8 mouse cellular contexts compared by ENCODE assay signal in genomic region chr2:30464411-30464810, GRCm38 (mm10). TPM values are rescaled to one million over a fixed set of nuclear protein-coding genes. Genes with fewer than 3 reads are reported as not detected.
A peak's percentile ranks its signal among the peaks of the same experiment; 100 is the strongest.
DNase-seq lines count a peak whose midpoint lies in the region; ATAC-seq lines count a peak whose summit lies in the region.

No protein-coding gene starts in this region.

- H3K4me3 ChIP-seq in heart, embryonic 13.5 days, result peak overlapping the region; percentile 44
- H3K4me3 ChIP-seq in hindbrain, embryonic 14.5 days (replicated peaks; ENCODE audit: low read length), result peak overlapping the region; percentile 1; the same call in 1 of the 2 replicates
- peak overlapping the region; percentile 12; the same call in 1 of the 2 replicates for H3K4me3 ChIP-seq in midbrain, embryonic 13.5 days (replicated peaks)

- H3K9ac ChIP-seq in heart, embryonic 13.5 days, result peak overlapping the region; percentile 65
- H3K9ac ChIP-seq in hindbrain, embryonic 14.5 days, result no peak overlapping the region
- H3K9ac ChIP-seq in midbrain, embryonic 13.5 days (replicated peaks), result 0 out of 2 replicates have a peak overlapping the region, but pooled peaks have one; percentile 48

- ATAC-seq in heart, embryonic 13.5 days (ENCODE audit: extremely low read depth, insufficient number of reproducible peaks, low FRiP score, low TSS enrichment), result no peak
- ATAC-seq in hindbrain, embryonic 14.5 days (ENCODE audit: low FRiP score), result no peak
- ATAC-seq in midbrain, embryonic 13.5 days, result no peak

- DNase-seq in heart, postnatal 10 days, result no peak
- DNase-seq in MN1 (ENCODE audit: low spot score), result peak; percentile 66
- DNase-seq in hindbrain, embryonic 14.5 days (ENCODE audit: low spot score), result no peak
- no peak for DNase-seq in urinary bladder, postnatal 4 days (ENCODE audit: low spot score in 2 of 2)
- no peak for DNase-seq in gastrocnemius, adult 8-10 months (ENCODE audit: low spot score in 2 of 2)
- no peak for DNase-seq in left cerebral cortex, adult 11 months (ENCODE audit: low spot score)

- H3K4me2 ChIP-seq in heart, embryonic 13.5 days, result peak overlapping the region; percentile 70
- H3K4me2 ChIP-seq in hindbrain, embryonic 14.5 days (replicated peaks), result peak overlapping the region; percentile 43
- peak overlapping the region; percentile 44 for H3K4me2 ChIP-seq in midbrain, embryonic 13.5 days (replicated peaks)

- peak overlapping the region; percentile 84 for H3K27ac ChIP-seq in heart, embryonic 13.5 days (replicated peaks)
- H3K27ac ChIP-seq in hindbrain, embryonic 14.5 days, result no peak overlapping the region
- no peak overlapping the region for H3K27ac ChIP-seq in midbrain, embryonic 13.5 days

- no peaks in the 10 kb centered on the region for H3K9me3 ChIP-seq in heart, embryonic 13.5 days
- H3K9me3 ChIP-seq in hindbrain, embryonic 14.5 days (ENCODE audit: control insufficient read depth, low read length), result no peaks in the 10 kb centered on the region
- no peaks in the 10 kb centered on the region for H3K9me3 ChIP-seq in midbrain, embryonic 13.5 days

- H3K27me3 ChIP-seq in heart, embryonic 13.5 days (replicated peaks), result no peaks in the 10 kb centered on the region; the same call in 1 of the 2 replicates
- H3K27me3 ChIP-seq in hindbrain, embryonic 14.5 days (ENCODE audit: control insufficient read depth, insufficient read depth, low read length), result no peaks in the 10 kb centered on the region
- H3K27me3 ChIP-seq in midbrain, embryonic 13.5 days, result peaks cover 12% of the 10 kb centered on the region

- H3K4me1 ChIP-seq in heart, embryonic 13.5 days, result peaks cover 51% of the 10 kb centered on the region
- H3K4me1 ChIP-seq in hindbrain, embryonic 14.5 days (replicated peaks; ENCODE audit: control insufficient read depth, insufficient read depth, low read length), result peaks cover 13% of the 10 kb centered on the region
- peaks cover 28% of the 10 kb centered on the region for H3K4me1 ChIP-seq in midbrain, embryonic 13.5 days (replicated peaks)

- intact Hi-C loops in heart, postnatal 10 days (cut with DNase I), result no loop called here

- peaks cover 3% of the 10 kb centered on the region for H3K36me3 ChIP-seq in heart, embryonic 13.5 days
- H3K36me3 ChIP-seq in hindbrain, embryonic 14.5 days (replicated peaks; ENCODE audit: control insufficient read depth, insufficient read depth), result no peaks in the 10 kb centered on the region
- no peaks in the 10 kb centered on the region for H3K36me3 ChIP-seq in midbrain, embryonic 13.5 days

- WGBS in heart, embryonic 13.5 days, result 48% methylated on average over 5 of the region's 5 CpGs
- WGBS in hindbrain, embryonic 14.5 days, result 68% methylated on average over 5 of the region's 5 CpGs
- WGBS in midbrain, embryonic 13.5 days, result 83% methylated on average over 5 of the region's 5 CpGs

RNA-seq across cellular contexts. Expression of gene Ier5l, which starts 9.6 kb away (rescaled TPM):
- polyA plus RNA-seq in heart, embryonic 13.5 days (2015; fragmentation: Nextera tagmentation; extraction: Ambion mirVana), result 0.96 and 1.0 TPM in 2 replicates
- total RNA-seq in heart, postnatal 10 days (2021), result 10 to 100 TPM in 1 of 2 experiments, 1 to 10 TPM in 1; 9.5 to 12.2 TPM
- polyA plus RNA-seq in hindbrain, embryonic 14.5 days (2014; fragmentation: Nextera tagmentation; extraction: Ambion mirVana), result 2.4 and 2.7 TPM in 2 replicates
- 1.8 and 2.0 TPM in 2 replicates for polyA plus RNA-seq in midbrain, embryonic 13.5 days (2015; fragmentation: Nextera tagmentation; extraction: Ambion mirVana)
- 1 to 10 TPM in 3 of 4 experiments, under 1 TPM in 1; 0.96 to 1.7 (median 1.4) TPM for total RNA-seq in gastrocnemius, adult 8-10 months (2022)

RNA-seq across cellular contexts. Expression of gene Ptpa, which starts 48.6 kb away (rescaled TPM):
- 100.0 and 109 TPM in 2 replicates for polyA plus RNA-seq in heart, embryonic 13.5 days (2015; fragmentation: Nextera tagmentation; extraction: Ambion mirVana)
- 100 to 1,000 TPM; 125 to 133 TPM for total RNA-seq in heart, postnatal 10 days (2021)
- polyA plus RNA-seq in hindbrain, embryonic 14.5 days (2014; fragmentation: Nextera tagmentation; extraction: Ambion mirVana), result 71.7 and 79.8 TPM in 2 replicates
- polyA plus RNA-seq in midbrain, embryonic 13.5 days (2015; fragmentation: Nextera tagmentation; extraction: Ambion mirVana), result 128 and 134 TPM in 2 replicates
- 10 to 100 TPM; 55.6 to 70.0 (median 63.9) TPM for total RNA-seq in gastrocnemius, adult 8-10 months (2022)

RNA-seq across cellular contexts. Expression of gene Crat, which starts 48.8 kb away (rescaled TPM):
- 74.5 and 76.8 TPM in 2 replicates for polyA plus RNA-seq in heart, embryonic 13.5 days (2015; fragmentation: Nextera tagmentation; extraction: Ambion mirVana)
- 100 to 1,000 TPM; 448 to 485 TPM for total RNA-seq in heart, postnatal 10 days (2021)
- 30.3 and 32.0 TPM in 2 replicates for polyA plus RNA-seq in hindbrain, embryonic 14.5 days (2014; fragmentation: Nextera tagmentation; extraction: Ambion mirVana)
- 18.5 and 21.9 TPM in 2 replicates for polyA plus RNA-seq in midbrain, embryonic 13.5 days (2015; fragmentation: Nextera tagmentation; extraction: Ambion mirVana)
- 100 to 1,000 TPM; 355 to 420 (median 382) TPM for total RNA-seq in gastrocnemius, adult 8-10 months (2022)
